Mouse (Mus musculus) embryonic facial prominence, embryonic 10.5 days (tissue): ENCODE results near the gene Zc3h10. TPM values are rescaled to one million over a fixed set of nuclear protein-coding genes. Genes with fewer than 3 reads are reported as not detected.
A peak's percentile ranks its signal among the peaks of the same experiment; 100 is the strongest.
"Not testable (repeated sequence)": the region's sequence is repeated elsewhere in the genome, so short reads cannot be mapped to it uniquely, and the experiment has no call there.

Experiments
- DNase-seq: peaks from one replicate; pipeline ENCODE4 v3.0.0-alpha.2; 2017; ENCODE audit warnings: low spot score
- H3K27ac ChIP-seq: fragments of 300-500 bp; sonication (generic); replicated peaks from 2 replicates; pipeline ENCODE4 v1.5.1; 2016; ENCODE audit warnings: mild to moderate bottlenecking
- H3K27me3 ChIP-seq: fragments of 300-500 bp; sonication (generic); replicated peaks from 2 replicates; pipeline ENCODE4 v1.6.1; 2016; ENCODE audit warnings: low read depth, mild to moderate bottlenecking; ENCODE audit not compliant: poor library complexity, severe bottlenecking
- H3K36me3 ChIP-seq: fragments of 300-500 bp; sonication (generic); replicated peaks from 2 replicates; pipeline ENCODE4 v1.6.1; 2016; ENCODE audit warnings: mild to moderate bottlenecking, moderate library complexity
- H3K4me1 ChIP-seq: fragments of 300-500 bp; sonication (generic); 2 replicates; pipeline ENCODE4 v1.6.1; 2016
- H3K4me3 ChIP-seq: fragments of 300-500 bp; sonication (generic); 2 replicates; pipeline ENCODE4 v1.5.1; 2016; ENCODE audit warnings: mild to moderate bottlenecking, moderate library complexity
- H3K9me3 ChIP-seq: fragments of 300-500 bp; sonication (generic); 2 replicates; pipeline ENCODE4 v1.6.1; 2016; ENCODE audit warnings: mild to moderate bottlenecking
- whole genome bisulfite sequencing: fragments of 180-500 bp; shearing (Covaris S2); methylation state at CpG from one replicate; pipeline ENCODE4 v1.1.7; 2016; 5-methylcytosine and 5-hydroxymethylcytosine counted together
- polyA plus RNA-seq: library from polyadenylated mRNA; unstranded; fragments of >200 nt; fragmentation: Nextera tagmentation; extraction: Ambion mirVana; gene quantifications from 2 replicates; pipeline ENCODE4 v1.2.1, GENCODE M21; 2016

Gene Zc3h10
- polyA plus RNA-seq, 1 experiment from 2014 or later, result 15.9 TPM

DNA sequence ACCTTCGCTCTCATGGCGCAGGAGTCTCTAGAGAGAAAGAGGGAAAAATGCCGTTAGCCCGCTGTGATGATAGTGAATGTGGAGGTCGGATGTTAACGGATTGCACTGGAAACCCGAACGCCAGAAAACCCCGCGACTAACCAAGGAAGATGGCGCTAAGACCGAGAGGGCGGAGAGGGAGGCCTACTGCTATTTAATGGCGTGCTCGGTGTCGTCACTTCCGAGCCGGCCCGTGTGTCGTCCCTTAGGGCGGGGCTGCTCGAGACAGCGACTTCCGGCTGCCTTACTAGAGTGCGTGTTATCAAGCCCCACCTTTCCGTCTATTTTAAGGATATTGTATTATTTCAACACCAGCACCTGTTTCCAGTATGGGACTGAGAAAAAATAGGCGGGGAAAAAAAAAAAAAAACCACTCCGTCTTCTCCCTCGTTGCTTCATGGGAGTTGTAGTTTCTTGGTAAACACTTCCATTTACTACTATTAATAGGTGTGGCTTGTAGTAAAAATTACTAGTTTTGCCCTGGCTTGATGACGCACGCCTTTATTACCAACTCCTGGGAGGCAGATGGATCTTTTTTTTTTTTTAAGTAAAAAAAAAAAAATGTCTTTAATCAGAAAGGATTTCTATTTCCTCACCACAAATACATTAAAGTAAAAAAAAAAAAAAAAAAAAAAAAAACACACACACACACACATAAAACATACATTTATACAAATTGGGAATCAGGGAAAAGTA lies 1.5 kb upstream of the Zc3h10 start, which contains the start of gene Rpl41:
Gene Rpl41, minus strand, starts transcription at position 359 of the 735 bp plus-strand sequence.
- peak; percentile 95 for DNase-seq
- under 1% methylated on average over 31 of the region's 31 CpGs for WGBS
- H3K4me1 ChIP-seq, result peaks cover 25% of the 10 kb centered on the region
- peak within 1 kb of the TSS; percentile 88 for H3K4me3 ChIP-seq
- H3K27ac ChIP-seq, result peak within 1 kb of the TSS; percentile 97
- peaks cover 23% of the 10 kb centered on the region for H3K36me3 ChIP-seq
- no peaks in the 10 kb centered on the region for H3K27me3 ChIP-seq
- H3K9me3 ChIP-seq, result no peaks in the 10 kb centered on the region

DNA sequence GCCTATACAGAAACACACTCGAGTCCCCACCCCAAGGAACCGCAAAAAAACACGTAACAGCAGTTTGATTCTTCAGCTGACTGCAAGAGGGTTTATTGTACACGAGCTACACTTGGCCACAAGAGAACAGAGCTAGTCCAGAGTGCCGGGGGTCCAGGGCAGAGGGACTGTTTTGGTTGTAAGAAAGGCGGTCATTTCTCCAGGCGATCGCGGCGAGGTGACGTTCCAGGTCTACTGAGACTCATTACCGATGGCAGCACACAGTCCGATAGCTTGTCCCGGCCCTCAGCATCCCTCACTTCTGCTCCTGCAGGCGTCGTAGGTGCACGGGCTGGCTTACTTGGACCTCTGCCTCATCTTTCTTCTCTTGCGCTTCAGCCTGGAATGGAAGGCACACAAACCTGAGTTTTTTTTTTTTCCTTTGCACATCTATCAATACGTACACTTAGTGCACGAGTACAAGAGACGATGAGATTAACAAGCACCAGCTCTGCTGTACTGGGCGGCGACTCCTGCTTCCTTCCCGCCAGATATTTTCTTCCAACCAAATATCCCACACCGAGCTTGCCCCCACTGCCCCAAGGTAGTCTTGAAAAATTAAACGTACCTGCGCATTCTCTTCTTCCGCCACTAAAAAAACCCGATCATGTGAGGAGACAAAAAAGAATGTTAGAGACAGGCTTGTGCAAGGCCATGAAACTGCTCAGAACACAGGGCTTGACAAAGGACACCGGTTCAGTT lies 647 bp upstream of the Zc3h10 start:
- not testable (repeated sequence) for H3K27me3 ChIP-seq, H3K9me3 ChIP-seq, DNase-seq
- Histone ChIP-seq H3K4me1 (peaks cover 33% of the 10 kb centered on the region), H3K36me3 (peaks cover 32% of the 10 kb centered on the region), H3K4me3 (peak overlapping the region; percentile 88), H3K27ac (peak overlapping the region; percentile 97)
- under 1% methylated on average over 30 of the region's 30 CpGs for WGBS

DNA sequence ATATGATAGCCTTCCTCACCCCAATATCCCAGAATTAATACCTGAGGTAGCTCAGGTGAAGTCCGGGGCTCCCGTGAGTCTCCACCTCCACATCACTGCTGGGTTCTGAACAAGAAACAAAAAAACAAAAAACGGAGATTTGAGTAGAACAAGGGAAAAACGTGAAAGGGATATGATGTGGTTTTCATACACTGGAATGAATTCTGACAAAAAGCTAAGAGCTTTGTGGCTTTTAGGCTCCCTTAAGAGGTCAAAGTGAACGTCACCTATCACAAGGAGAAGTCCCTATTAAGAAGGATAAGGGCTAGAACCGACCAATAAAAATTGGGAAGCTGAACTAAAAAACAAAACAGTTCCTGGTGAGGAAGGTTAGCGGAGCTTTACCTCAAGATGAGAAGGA lies 787 bp downstream of the Zc3h10 start:
- Histone ChIP-seq H3K36me3 (peaks cover 46% of the 10 kb centered on the region), H3K27me3 (no peaks in the 10 kb centered on the region), H3K9me3 (no peaks in the 10 kb centered on the region), H3K27ac (peak overlapping the region; percentile 88), H3K4me1 (peaks cover 33% of the 10 kb centered on the region), H3K4me3 (peak overlapping the region; percentile 88)
- WGBS, result 25% methylated on average over 7 of the region's 7 CpGs
- DNase-seq, result no peak

DNA sequence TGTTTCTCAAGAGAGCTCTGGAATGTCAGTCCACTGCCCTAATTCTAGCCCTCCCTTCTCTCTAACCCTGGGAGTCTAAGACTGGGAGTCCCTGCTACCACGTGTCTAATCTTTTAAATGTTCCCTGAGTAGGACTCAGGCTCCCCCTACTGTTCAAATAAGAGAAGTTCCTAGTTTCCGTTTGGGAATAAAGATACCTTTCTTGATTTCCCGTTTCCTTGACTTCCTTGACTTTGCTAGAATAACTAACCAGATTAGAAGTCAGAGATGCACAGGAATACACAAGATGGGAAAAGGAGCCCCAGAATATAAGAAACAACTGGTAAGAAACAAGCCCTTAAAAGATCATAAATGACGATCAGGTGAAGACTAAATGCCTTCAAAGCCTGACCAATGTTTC lies 1.2 kb downstream of the Zc3h10 start:
- Histone ChIP-seq H3K36me3 (peaks cover 50% of the 10 kb centered on the region), H3K9me3 (no peaks in the 10 kb centered on the region), H3K27ac (peak overlapping the region; percentile 26; the same call in 1 of the 2 replicates), H3K4me3 (peak overlapping the region; percentile 88), H3K4me1 (peaks cover 33% of the 10 kb centered on the region), H3K27me3 (no peaks in the 10 kb centered on the region)
- 18% methylated on average over 4 of the region's 4 CpGs for WGBS
- DNase-seq, result no peak

DNA sequence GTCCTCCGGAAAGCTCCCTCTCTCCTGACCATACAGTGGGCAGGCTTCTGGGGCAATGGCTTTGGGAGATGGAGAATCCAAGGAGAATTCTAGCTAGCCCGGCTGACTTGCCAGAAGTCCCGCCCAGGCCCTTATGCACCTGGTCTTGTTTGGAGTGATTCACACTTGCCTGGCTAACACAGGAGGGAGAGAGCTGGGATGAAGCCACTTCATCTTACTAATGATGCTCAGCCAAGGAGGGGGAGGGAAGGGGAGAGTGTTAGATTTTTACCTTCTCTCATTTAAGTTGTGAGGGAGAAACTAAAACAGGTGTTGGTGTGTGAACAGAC lies 2.0 kb downstream of the Zc3h10 start:
- WGBS, result 90% methylated on average over 3 of the region's 3 CpGs
- peak overlapping the region; percentile 21; the same call in 1 of the 2 replicates for H3K4me3 ChIP-seq
- H3K27ac ChIP-seq, result no peak overlapping the region
- H3K9me3 ChIP-seq, result no peaks in the 10 kb centered on the region
- peaks cover 56% of the 10 kb centered on the region for H3K36me3 ChIP-seq
- H3K27me3 ChIP-seq, result no peaks in the 10 kb centered on the region
- H3K4me1 ChIP-seq, result peaks cover 33% of the 10 kb centered on the region
- DNase-seq, result no peak

DNA sequence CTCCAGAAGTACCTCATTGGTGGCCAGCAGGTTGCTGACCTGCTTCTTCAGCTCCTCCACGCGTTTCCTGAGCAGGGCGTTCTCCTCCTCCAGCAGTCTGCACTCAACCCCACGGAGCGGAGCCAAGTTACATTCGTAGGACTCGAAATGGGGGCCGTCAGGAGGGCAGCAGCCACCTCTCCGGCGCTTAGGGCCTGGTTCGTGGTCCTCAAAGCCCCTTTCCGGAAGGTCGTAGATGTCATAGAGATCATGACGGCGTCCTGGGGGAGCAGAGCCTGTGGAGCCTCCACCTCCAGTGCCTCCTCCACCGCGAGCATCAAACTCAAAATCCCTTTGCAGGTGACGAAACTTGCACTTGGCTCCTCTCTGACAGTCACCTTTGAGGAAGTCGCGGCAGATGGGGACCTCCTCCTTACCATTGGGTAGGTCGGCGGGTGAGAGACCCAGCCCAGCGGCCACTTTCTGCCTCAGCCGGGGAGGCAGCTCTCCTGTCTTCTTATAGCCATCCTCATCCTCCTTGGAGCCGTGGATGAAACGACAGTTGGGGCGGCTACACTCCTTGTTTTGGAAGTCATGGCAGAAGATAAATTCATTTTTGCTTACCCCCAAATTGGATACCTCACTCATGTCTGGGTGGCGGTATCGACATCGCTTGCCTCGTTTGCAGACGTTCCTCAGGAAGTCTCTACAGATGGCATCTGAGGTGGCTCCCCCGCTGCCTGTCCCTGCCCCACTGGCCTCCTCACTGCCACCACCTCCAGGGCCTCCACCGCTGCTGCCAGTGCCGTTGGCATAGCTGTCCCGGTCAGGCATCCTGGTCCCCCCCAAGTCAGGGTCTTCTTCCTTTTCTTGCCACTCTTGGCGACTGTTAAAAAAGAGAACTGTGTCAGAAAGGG lies 2.7 kb downstream of the Zc3h10 start:
- H3K4me3 ChIP-seq, result peak overlapping the region; percentile 21; the same call in 1 of the 2 replicates
- H3K9me3 ChIP-seq, result no peaks in the 10 kb centered on the region
- no peak overlapping the region for H3K27ac ChIP-seq
- 95% methylated on average over 37 of the region's 37 CpGs for WGBS
- H3K4me1 ChIP-seq, result peaks cover 32% of the 10 kb centered on the region
- H3K27me3 ChIP-seq, result no peaks in the 10 kb centered on the region
- peaks cover 56% of the 10 kb centered on the region for H3K36me3 ChIP-seq
- no peak for DNase-seq

DNA sequence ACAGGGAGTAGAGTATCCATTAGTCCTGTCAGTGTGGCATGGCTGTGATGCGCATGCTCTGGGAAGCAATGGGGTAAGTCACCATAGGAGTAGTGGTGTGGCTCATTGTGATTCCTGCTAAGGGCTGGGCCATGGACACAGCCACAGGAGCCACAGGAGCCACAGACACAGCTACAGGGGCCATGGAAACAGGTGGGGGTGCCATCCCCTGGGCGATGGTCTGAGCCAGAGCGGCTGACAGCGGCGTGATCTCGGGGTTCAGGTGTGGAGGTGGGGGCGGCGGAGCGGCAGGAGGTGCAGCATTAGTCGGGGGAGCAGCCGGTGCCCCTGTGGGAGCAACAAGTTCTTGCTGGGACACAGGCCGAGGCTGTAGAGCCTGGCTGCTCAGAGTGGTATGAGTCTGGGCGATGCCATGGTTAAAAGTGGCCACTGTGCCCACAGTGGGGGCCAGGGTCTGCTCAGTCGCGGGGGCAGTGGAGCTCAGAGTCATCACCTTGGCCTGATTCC lies 3.4 kb downstream of the Zc3h10 start:
- no peaks in the 10 kb centered on the region for H3K27me3 ChIP-seq
- H3K4me1 ChIP-seq, result peaks cover 28% of the 10 kb centered on the region
- H3K36me3 ChIP-seq, result peaks cover 56% of the 10 kb centered on the region
- DNase-seq, result no peak
- no peak overlapping the region; the same call in 1 of the 2 replicates for H3K27ac ChIP-seq
- H3K9me3 ChIP-seq, result no peaks in the 10 kb centered on the region
- 95% methylated on average over 15 of the region's 15 CpGs for WGBS
- no peak overlapping the region for H3K4me3 ChIP-seq

DNA sequence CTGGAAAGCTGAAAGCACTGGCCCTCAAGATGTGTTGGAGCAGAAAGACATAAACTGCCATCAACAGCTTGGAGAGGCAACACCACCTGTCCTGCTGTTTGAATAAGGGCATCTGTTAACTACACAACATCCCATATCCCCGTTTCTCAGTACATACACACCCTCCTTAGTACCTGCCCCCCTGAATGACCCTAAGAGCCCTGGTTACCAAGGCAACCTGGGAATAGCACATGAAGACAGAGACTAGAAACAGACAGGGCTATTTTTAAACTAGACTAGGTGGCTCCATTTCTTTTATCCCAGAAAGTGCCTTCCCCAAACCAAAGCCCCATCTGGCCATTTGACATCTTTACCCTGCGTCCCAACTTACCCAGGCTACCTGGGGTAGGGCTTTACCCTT lies 4.5 kb downstream of the Zc3h10 start:
- Histone ChIP-seq H3K27ac (no peak overlapping the region), H3K4me1 (peaks cover 28% of the 10 kb centered on the region), H3K9me3 (no peaks in the 10 kb centered on the region), H3K4me3 (no peak overlapping the region), H3K36me3 (peaks cover 54% of the 10 kb centered on the region), H3K27me3 (no peaks in the 10 kb centered on the region)
- DNase-seq, result no peak
- 78% methylated on average over 2 of the region's 2 CpGs for WGBS

DNA sequence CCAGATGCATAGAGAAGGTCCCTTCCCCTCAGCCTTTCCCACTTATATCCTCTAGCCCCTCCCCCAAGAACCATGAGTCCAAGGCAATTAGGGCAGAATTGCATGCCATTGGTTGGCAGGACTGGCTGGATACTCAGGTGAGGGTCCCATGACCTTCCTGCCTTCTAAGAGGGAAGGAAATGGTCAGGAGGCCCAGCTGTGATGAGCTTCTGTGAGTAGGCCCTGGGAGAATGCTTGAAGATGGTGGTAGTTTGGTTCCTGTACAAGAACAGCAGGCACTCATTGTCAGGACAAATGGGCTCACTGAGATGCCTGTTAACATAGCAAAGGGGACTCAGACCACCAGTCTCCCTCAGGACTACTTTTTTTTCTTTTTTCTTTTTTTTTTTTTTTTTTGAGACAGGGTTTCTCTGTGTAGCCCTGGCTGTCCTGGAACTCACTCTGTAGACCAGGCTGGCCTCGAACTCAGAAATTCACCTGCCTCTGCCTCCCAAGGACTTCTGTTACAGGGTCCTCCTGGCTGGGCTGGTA lies 9.2 kb downstream of the Zc3h10 start:
- no peak for DNase-seq
- Histone ChIP-seq H3K36me3 (peaks cover 26% of the 10 kb centered on the region), H3K4me3 (no peak overlapping the region), H3K27me3 (0 out of 2 replicates have a peak, but pooled peaks cover 5% of the 10 kb centered on the region), H3K27ac (no peak overlapping the region), H3K9me3 (no peaks in the 10 kb centered on the region), H3K4me1 (peaks cover 13% of the 10 kb centered on the region)
- WGBS, result 64% methylated on average over 1 of the region's 1 CpGs

DNA sequence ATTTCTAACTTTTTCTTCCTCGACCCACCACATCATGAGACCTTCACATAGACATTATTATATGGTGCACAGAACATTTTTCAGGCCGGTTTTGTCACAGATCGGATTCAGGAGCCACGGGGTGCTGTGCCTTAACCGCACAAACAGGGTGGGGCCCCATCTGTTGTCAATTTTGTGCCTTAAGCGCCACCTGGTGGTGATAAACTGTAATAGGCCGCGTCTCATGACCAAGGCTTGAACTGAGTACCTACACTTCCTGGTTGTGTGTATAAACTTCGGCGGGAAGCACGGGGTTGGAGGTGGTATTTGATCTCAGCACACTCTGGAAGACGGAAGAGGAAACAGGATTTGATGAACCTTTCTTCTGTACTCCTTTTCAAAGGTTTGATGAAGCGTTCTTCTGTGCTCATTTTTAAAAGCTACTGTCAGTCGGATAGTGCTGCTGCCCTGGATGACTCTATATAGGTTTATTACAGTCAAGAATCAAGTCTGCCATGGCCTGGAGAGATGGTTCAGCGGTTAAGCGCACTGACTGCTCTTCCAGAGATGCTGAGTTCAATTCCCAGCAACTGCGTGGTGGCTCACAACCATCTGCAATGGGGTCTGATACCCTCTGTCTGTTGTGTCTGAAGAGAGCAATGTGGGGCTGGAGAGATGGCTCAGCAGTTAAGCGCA lies 11.2 kb downstream of the Zc3h10 start:
- H3K4me1 ChIP-seq, result peaks cover 13% of the 10 kb centered on the region
- H3K27me3 ChIP-seq, result 0 out of 2 replicates have a peak, but pooled peaks cover 5% of the 10 kb centered on the region
- peak overlapping the region; percentile 40 for H3K4me3 ChIP-seq
- no peaks in the 10 kb centered on the region for H3K9me3 ChIP-seq
- peaks cover 6% of the 10 kb centered on the region for H3K36me3 ChIP-seq
- peak; percentile 88 for DNase-seq
- H3K27ac ChIP-seq, result peak overlapping the region; percentile 61
- WGBS, result 17% methylated on average over 18 of the region's 18 CpGs

DNA sequence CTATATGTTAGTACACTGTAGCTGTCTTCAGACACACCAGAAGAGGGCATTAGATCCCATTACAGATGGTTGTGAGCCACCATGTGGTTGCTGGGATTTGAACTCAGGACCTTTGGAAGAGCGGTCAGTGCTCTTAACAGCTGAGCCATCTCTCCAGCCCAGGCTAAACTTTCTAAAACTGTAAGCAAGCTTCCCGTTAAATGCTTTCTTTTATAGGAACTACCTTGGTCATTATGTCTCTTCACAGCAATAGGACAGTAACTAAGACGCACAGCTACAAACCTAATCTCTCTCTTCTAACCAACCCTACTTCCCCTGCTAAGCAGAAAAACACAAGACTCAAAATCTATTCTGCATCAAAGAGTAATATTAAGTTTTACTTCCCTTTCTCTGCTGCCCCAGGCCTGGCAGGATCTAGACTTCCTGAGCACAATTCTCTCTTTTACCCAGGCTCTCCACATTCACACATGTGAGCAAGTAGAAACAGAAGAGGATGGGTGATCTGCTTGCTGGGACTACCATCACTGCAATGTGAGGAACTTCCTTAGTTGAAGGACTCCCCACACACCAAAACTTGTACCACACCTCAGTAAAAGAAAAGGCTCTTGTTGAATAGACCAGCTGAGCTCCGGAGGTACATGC lies 11.8 kb downstream of the Zc3h10 start:
- no peaks in the 10 kb centered on the region for H3K9me3 ChIP-seq
- peak overlapping the region; percentile 40 for H3K4me3 ChIP-seq
- no peaks in the 10 kb centered on the region; the same call in 1 of the 2 replicates for H3K36me3 ChIP-seq
- 74% methylated on average over 4 of the region's 4 CpGs for WGBS
- H3K4me1 ChIP-seq, result peaks cover 13% of the 10 kb centered on the region
- DNase-seq, result no peak
- H3K27ac ChIP-seq, result peak overlapping the region; percentile 36
- H3K27me3 ChIP-seq, result 0 out of 2 replicates have a peak, but pooled peaks cover 5% of the 10 kb centered on the region
